Mouse (Mus musculus) forebrain, embryonic 15.5 days (tissue): ENCODE results near the gene Tmbim7. TPM values are rescaled to one million over a fixed set of nuclear protein-coding genes. Genes with fewer than 3 reads are reported as not detected.

Source experiments
- microRNA-seq: library from miRNA; unstranded; fragments of <30 nt; microRNA quantifications from one replicate; pipeline ENCODE4, GENCODE M21; 2016
- polyA plus RNA-seq: library from polyadenylated mRNA; unstranded; fragments of >200 nt; fragmentation: Nextera tagmentation; extraction: Ambion mirVana; gene quantifications from 2 replicates; pipeline ENCODE4 v1.2.1, GENCODE M21; 2015

The Tmbim7 gene
- polyA plus RNA-seq, 1 experiment from 2014 or later: not detected

Small RNA genes lying within 50 kb of the gene (microRNA-seq; reads per million reads assigned to microRNA genes)
- not detected for gene Gm22926
- not detected for gene Gm26238

Other genes with a start within 250 kb of the Tmbim7 start
- 28.4 and 30.3 TPM in 2 replicates for gene Fam133b, start 107.3 kb upstream of the Tmbim7 start, polyA plus RNA-seq
- 3.2 and 4.1 TPM in 2 replicates for gene 1700109H08Rik, start 79.6 kb upstream of the Tmbim7 start, polyA plus RNA-seq
- gene Pex1, start 55.1 kb upstream of the Tmbim7 start, polyA plus RNA-seq: 22.5 and 23.0 TPM in 2 replicates
- gene Rbm48, start 54.6 kb upstream of the Tmbim7 start, polyA plus RNA-seq: 15.9 and 16.9 TPM in 2 replicates
- 58.6 and 59.9 TPM in 2 replicates for gene Gatad1, start 6.0 kb downstream of the Tmbim7 start, polyA plus RNA-seq
- gene Ankib1, start 151.7 kb downstream of the Tmbim7 start, polyA plus RNA-seq: 20.1 and 20.9 TPM in 2 replicates
- gene Krit1, start 152.0 kb downstream of the Tmbim7 start, polyA plus RNA-seq: 68.9 and 70.3 TPM in 2 replicates
- gene Lrrd1, start 194.0 kb downstream of the Tmbim7 start, polyA plus RNA-seq: 0.11 and 0.18 TPM in 2 replicates
- gene Mterf1a, start 242.8 kb downstream of the Tmbim7 start, polyA plus RNA-seq: 8.7 and 9.3 TPM in 2 replicates